Mouse (Mus musculus): ENCODE measurements around the gene 4930556J24Rik.
"Not testable (repeated sequence)": the region's sequence is repeated elsewhere in the genome, so short reads cannot be mapped to it uniquely, and the experiment has no call there.

The 4930556J24Rik gene

DNA sequence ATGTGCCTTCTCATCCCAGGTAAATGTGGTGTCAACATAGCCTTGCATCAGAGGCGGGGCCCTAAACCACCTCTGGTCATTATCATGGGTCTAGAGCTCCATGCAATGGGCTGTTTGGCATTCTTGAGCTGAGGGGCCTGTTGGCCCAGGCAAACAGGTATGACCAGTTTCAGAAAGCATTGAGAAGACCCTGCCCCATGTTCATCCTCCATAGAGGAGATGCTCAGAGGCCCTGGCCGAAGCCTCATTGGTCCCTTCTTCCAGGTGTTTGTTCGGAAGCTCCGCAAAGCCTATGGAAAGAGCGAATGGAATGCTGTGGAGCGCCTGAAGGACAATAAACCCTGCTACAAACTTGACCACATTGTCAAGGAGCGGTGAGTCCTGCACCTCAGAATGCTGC lies 6.2 kb downstream of the 4930556J24Rik start:
- no peak for DNase-seq

- DNase-seq: no peak
Measured at GRCm38 (mm10) chr11:3969837-3970236, 6.7 kb downstream of the 4930556J24Rik start.

DNA sequence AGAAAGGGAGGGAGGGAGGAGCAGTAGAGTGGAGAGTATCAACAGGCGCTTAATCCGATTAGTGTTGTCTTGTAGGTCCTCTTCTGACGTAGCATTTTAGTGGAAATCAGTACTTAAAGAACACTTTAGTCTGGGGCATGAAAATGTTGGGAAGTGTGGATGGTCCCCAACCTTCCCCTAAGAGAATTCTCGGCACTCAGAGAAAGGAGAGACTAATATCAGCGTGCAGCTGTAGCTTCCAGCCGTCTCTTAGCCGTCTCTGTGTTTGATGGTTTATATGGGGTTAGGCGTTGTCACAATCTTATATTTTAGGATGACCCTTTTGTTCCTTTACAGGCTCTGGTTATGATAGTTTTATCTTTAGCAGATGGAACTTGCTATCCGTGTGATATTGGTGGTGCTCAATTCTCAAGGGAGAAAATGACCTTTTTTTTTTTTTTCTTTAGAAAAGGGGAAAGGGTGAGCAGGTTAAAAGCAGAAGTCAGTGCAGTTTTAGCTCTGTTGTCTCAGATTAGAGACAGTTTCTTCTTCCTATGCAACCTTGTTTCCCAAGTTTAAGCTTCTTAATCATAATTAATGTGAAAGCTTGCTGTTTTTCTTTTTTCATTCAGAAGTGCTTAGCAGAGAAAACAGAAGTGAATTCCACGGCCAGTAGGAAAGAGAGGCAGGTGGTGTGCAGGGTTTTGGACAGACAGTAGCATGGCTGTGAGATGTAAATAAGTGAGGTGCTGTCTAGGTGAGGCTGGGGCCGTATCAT lies 12.0 kb downstream of the 4930556J24Rik start:
- DNase-seq: no peak

GRCm38 (mm10) chr11:3963610-3964415 lies 12.8 kb downstream of the 4930556J24Rik start, which contains the start of gene Pes1:
Gene Pes1, plus strand, starts transcription at chr11:3963975.
- peak; percentile 81 for DNase-seq

DNA sequence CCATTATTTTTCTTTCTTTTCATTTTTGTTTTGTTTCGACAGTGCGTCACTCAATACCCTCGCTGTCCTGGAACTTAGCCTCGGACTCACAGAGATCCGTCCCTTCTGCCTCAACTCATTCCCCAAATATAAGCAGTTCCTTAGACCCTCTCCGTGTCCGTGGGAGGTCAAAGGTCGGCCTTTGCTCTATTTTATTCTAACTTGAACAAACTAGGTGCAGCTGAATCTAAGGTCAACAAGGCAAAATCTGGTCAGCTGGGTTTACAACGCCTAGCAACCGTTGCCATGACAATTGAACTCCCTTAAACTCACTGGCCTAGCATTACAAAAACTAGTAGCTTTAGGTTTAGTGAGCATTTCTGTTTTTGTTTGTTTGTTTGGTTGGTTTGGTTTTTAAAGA lies 13.4 kb downstream of the 4930556J24Rik start:
- DNase-seq: peak; percentile 18

DNA sequence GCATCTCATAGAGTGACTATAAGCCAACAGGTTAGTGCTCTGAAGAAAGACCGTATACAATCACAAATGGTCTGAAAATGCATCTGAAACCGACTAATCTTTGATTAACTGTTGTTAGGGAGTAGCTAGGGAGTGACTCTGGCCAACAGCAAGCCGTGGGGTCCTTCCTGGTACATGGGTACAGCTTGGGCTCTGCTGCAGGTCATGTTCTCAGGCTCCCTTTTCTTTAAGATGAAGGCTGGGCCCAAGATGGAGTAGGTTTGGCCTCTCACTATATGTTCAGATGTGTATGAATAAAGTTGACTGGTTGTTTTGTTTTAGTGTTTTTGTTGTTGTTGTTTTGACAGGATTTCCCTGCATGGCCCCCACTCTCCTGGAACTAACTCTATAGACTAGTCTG lies 14.8 kb downstream of the 4930556J24Rik start:
- no peak for DNase-seq

- no peak for DNase-seq
Measured at GRCm38 (mm10) chr11:3960901-3961300, 15.7 kb downstream of the 4930556J24Rik start.

GRCm38 (mm10) chr11:3955371-3955770 lies 21.2 kb downstream of the 4930556J24Rik start:
- DNase-seq: not testable (repeated sequence)

- not testable (repeated sequence) for DNase-seq
Measured at GRCm38 (mm10) chr11:3954876-3955275, 21.7 kb downstream of the 4930556J24Rik start.

GRCm38 (mm10) chr11:3946386-3946785 lies 30.2 kb downstream of the 4930556J24Rik start:
- no peak for DNase-seq

DNA sequence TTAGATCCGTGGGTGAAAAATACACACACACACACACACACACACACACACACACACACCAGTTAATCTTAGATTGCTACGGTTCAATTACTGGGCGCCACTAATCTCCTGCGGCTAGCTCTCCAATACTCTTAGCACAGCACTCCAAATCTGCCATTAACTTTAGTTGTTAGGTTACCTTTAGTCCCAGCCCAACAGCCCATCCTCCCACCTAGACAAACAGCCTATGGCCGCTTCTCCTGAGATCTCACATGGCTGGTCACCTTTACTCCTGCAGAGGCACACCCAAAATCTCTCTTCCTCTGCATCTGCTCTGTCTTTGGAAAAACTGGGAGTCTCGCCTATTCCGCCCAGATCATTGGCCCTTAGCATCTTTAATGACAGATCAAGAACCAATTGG lies 35.2 kb downstream of the 4930556J24Rik start:
- no peak for DNase-seq

- DNase-seq: no peak
Measured at GRCm38 (mm10) chr11:3937321-3937874, 39.2 kb downstream of the 4930556J24Rik start.

GRCm38 (mm10) chr11:3936318-3936717 lies 40.3 kb downstream of the 4930556J24Rik start:
- DNase-seq: no peak

GRCm38 (mm10) chr11:3935135-3935534 lies 41.4 kb downstream of the 4930556J24Rik start:
- no peak for DNase-seq

GRCm38 (mm10) chr11:3933756-3934285 lies 42.8 kb downstream of the 4930556J24Rik start:
- no peak for DNase-seq

DNA sequence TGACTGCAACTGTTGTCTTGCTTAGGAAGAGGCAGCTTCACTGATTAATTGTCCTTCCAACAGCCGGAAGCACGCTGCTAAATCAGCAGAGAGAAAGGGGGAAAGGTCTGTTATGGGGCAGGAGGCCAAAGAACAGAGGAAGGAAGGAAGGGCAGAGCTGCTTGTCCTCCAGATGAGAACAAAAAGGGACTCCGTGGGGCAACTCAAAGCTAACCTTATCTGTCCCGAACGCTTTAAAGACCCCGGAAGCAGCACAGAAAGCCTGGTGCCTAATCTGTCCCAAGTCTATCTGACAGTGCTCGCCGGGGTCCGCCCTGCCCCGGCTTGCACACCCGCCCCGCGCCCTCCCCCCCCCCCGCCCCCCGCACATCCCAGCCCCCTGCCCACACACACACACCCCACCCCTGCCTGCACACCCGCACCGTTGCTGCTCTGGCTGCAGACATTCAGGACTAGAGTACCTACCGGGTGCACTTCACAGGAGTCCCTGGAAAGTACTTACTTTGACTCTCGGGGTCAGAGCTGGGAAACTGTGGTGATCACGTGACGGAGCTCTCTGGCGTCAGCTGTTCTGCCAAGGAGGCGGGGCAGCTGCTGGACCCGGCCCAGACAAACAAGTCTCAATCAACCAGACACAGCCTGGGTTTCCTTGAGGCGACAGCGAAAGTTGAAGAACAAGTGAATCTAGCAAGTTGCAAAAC lies 44.9 kb downstream of the 4930556J24Rik start, which contains the start of gene Tcn2:
Tcn2 (minus strand) TSS at position 649 of the 701 bp plus-strand sequence.
- peak; percentile 71 for DNase-seq

- no peak for DNase-seq
Measured at GRCm38 (mm10) chr11:3930931-3931330, 45.6 kb downstream of the 4930556J24Rik start.

DNA sequence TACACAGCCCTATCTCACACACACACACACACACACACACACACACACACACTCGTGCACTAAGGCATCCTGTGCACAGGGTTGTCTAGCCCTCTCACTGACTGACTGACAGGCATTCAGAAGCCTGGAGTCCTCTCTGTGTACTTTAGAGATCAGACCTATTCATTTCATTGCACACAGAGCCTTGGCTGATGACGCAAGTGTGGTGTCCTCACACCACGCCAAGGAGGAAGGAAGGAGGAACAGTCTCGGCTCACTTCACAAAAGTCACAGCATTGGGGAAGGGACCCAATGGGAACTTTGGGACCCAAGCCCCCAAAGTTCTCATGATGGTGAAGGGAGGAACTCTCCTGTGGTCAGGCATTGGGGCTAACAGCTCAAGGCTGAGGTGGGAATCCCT lies 46.6 kb downstream of the 4930556J24Rik start:
- no peak for DNase-seq

DNA sequence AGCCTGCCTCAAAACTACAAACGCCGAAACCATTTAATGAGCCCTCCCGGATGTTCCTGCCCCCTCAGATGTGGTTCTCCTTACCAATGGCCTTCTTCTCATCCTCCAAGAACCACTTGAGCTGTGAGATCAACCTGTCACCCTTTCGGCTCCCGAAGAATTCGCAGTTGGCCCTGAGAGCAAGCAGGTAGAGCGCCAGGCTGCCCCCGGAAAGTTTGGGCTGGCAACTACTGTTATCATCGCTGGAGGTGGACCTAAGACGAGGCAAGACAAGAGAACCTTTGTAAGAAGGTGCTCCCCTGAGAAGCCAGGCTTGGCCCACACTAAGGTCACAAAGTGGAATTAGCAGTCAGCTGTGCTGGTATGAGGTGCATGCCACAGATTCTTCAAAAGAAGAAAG lies 50.7 kb downstream of the 4930556J24Rik start:
- no peak for DNase-seq

- DNase-seq: no peak
Measured at GRCm38 (mm10) chr11:3922731-3923130, 53.8 kb downstream of the 4930556J24Rik start.

DNA sequence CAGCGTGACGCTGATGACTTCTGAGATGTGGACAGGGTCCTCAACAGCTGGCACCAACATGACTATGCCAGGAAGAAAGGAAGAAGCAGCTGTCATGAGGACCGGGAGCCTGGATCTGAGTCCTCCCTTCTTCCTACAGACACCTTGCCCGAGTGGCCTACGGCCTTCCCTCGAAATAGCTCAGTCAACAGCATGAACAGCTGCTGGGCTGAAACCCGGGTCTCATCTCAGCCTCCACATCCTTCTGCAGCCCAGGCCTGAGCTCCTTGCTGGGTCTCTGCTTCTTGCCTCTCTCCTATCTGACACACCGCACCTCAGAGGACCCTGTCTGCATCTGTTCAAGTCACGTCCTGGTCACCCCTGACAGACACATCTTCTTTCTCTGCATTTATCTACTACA lies 54.5 kb downstream of the 4930556J24Rik start:
- DNase-seq: no peak

DNA sequence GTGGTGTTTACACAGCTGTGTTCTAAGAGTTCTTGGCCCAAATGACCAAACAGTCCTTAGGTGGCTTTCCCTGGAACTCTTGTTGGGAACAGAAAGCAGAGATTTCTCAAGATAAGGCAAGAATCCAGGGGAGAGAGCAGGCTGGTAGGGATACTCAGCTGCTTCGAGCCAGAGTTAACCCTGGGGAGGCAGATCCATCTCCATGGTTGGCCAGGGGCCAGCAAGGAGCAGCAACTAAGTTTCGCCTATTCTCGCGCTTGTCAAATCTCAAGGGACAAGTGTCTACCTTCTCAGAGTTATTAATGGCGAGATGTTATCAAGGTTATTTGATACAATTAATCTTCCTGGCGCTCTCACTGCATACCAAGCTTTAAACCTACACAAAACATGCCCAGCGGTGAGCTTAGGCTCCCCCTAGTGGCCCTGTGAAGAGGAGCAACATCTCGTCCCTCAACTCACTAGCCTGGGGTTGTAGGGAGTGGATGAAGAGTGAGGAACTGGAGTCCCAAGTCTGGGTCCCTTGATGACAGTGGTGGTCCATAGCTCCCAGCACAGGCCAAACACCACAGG lies 55.2 kb downstream of the 4930556J24Rik start:
- DNase-seq: peak; percentile 55

Data from thymus, postnatal 14 days (tissue).